Mouse (Mus musculus): ENCODE results near the gene Tbc1d24. TPM values are rescaled to one million over a fixed set of nuclear protein-coding genes. Genes with fewer than 3 reads are reported as not detected.
"Not testable (repeated sequence)": the region's sequence is repeated elsewhere in the genome, so short reads cannot be mapped to it uniquely, and the experiment has no call there.

Gene Tbc1d24
- polyA plus RNA-seq, 1 experiment, result 1.1 TPM

DNA sequence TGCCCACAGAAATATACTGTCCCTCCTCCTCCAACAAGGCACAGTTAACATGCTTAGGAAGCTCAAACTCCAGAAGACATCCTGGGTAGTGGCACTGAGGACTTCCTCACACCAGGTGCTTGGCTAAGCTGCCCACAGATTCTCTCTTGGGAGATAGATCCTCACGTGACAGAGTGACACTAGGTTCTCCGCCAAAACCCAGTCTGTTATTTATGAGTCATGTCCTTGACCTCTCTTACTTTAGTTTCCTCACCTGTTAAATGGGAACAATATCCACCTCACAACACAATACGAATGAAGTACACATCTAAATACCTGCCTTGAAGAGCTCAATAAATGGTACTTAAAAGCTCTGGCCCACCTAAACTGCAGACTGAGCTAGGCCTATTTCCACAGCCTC, 66.1 kb downstream of the Tbc1d24 start:
- Histone ChIP-seq H3K27me3 (replicated peaks) (no peaks in the 10 kb centered on the region), H3K36me3 (replicated peaks; ENCODE audit: low read length) (peaks cover 19% of the 10 kb centered on the region), H3K9me3 (no peaks in the 10 kb centered on the region), H3K4me3 (replicated peaks) (no peak overlapping the region), H3K4me1 (peaks cover 67% of the 10 kb centered on the region)
- TF ChIP-seq GATA1 (IDR thresholded peaks at IDR 0.05; ENCODE audit: borderline replicate concordance, low read length) (no peak), FLI1 (IDR thresholded peaks at IDR 0.05; ENCODE audit: low read length) (no peak)

DNA sequence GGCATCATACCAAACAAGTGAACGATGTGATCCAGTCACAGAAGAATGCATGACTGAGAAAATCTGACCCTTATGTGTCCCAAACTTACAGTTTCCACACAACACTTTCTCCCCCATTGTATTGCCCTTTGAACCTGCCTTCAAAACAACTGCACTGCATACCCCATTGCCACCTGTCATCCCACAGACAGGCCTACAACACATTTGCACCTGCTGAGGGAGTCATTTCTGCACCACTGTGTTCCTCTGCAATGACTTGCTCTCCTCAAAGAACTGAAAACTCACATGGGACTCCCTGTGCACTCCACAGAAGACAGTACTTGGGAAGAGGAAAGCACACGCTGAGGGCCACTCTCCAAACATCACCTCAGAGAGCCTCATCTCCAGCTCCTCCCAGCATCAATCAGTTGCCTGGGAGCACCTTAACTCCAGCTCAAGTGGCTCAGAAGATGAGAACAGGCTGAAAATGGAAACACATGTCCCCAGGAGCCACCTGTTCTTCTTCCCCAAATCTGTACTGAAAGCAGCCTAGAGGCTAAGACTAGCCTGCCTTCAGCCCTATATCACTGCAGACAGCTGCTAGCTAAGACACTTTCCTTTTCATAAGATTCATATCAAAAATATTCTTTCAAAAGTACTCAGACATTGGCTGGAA, 68.0 kb downstream of the Tbc1d24 start:
- Histone ChIP-seq H3K9me3 (no peaks in the 10 kb centered on the region), H3K36me3 (replicated peaks; ENCODE audit: low read length) (peaks cover 26% of the 10 kb centered on the region), H3K4me1 (peaks cover 69% of the 10 kb centered on the region), H3K27me3 (replicated peaks) (no peaks in the 10 kb centered on the region), H3K4me3 (replicated peaks) (no peak overlapping the region)
- TF ChIP-seq FLI1 (IDR thresholded peaks at IDR 0.05; ENCODE audit: low read length) (no peak), GATA1 (IDR thresholded peaks at IDR 0.05; ENCODE audit: borderline replicate concordance, low read length) (no peak)

DNA sequence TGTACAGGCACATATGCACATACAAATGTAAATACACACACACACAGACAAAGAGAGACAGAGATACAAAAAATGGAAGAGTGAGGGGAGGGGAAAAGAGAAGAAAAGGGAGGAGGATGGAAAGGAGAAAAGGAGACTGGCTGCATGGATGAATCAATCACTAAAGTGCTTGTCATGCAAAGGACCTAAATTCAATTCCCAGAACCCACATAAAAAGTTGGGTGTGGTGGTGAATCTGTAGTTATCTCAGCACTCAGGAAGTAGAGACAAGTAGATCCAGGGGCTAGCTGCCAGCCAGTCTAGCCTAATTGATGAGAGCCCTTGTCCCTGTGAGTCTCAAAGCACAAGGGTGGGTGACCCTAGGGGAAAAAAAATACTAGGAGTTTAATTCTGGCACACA, 71.3 kb downstream of the Tbc1d24 start:
- no peaks in the 10 kb centered on the region for H3K9me3 ChIP-seq
- no peaks in the 10 kb centered on the region for H3K27me3 ChIP-seq (replicated peaks)
- no peak for TF ChIP-seq FLI1 (IDR thresholded peaks at IDR 0.05; ENCODE audit: low read length)
- no peak for TF ChIP-seq GATA1 (IDR thresholded peaks at IDR 0.05; ENCODE audit: borderline replicate concordance, low read length)
- H3K4me1 ChIP-seq, result peaks cover 73% of the 10 kb centered on the region
- H3K36me3 ChIP-seq (replicated peaks; ENCODE audit: low read length), result peaks cover 24% of the 10 kb centered on the region
- no peak overlapping the region for H3K4me3 ChIP-seq (replicated peaks)

DNA sequence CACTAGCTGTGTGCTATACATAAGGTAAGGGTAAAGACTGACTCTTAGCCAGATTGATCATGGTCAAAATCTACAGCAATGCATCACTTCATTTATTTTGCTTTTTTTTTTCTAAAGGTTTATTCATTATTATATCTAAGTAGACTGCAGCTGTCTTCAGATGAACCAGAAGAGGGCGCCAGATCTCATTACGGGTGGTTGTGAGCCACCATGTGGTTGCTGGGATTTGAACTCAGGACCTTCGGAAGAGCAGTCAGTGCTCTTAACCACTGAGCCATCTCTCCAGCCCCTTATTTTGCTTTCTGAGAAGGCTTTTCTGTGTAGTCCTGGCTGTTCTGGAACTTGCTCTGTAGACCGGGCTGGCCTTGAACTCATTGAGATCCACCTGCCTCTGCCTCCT, 72.4 kb downstream of the Tbc1d24 start:
- H3K27me3 ChIP-seq (replicated peaks); H3K4me3 ChIP-seq (replicated peaks); H3K9me3 ChIP-seq: not testable (repeated sequence)
- Histone ChIP-seq H3K4me1 (peaks cover 68% of the 10 kb centered on the region), H3K36me3 (replicated peaks; ENCODE audit: low read length) (peaks cover 18% of the 10 kb centered on the region)

DNA sequence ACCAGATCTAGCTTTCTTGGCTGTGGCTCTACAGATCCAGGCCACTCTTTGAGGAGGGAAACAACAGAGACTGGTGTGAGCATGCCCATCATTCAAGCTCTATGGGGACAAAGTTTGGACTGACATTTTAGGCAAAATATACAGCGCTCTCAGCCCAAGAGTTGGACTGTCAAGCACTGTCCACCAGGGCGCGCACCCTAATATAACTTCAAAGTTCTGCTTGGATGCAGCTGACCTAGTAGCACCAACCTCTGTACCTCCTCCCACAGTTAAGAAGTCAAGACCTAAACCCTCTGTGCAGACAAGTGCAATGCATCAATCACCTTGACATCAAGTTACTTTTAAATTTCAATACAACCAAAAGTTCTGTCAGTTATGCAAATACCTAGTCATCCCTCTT, 73.8 kb downstream of the Tbc1d24 start:
- TF ChIP-seq GATA1 (IDR thresholded peaks at IDR 0.05; ENCODE audit: borderline replicate concordance, low read length) (no peak), FLI1 (IDR thresholded peaks at IDR 0.05; ENCODE audit: low read length) (no peak)
- no peaks in the 10 kb centered on the region for H3K9me3 ChIP-seq
- H3K27me3 ChIP-seq (replicated peaks), result no peaks in the 10 kb centered on the region
- H3K36me3 ChIP-seq (replicated peaks; ENCODE audit: low read length), result peaks cover 14% of the 10 kb centered on the region
- H3K4me1 ChIP-seq, result peaks cover 67% of the 10 kb centered on the region
- H3K4me3 ChIP-seq (replicated peaks), result no peak overlapping the region

DNA sequence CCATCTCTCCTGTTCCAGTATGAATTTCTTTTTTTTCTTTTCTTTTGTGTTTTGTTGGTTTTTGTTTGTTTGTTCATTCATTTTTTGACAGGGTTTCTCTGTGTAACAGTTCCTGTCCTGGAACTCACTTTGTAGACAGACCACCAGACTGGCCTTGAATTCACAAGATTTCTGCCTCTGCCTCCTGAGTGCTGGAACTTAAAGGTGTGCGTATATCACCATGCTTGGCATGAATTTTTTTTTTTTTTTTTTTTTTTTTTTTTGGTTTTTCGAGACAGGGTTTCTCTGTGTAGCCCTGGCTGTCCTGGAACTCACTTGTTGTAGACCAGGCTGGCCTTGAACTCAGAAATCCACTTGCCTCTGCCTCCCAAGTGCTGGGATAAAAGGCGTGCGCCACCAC, 76.1 kb downstream of the Tbc1d24 start:
- Histone ChIP-seq H3K36me3 (replicated peaks; ENCODE audit: low read length) (peaks cover 13% of the 10 kb centered on the region), H3K4me1 (peaks cover 68% of the 10 kb centered on the region)
- not testable (repeated sequence) for H3K27me3 ChIP-seq (replicated peaks); H3K9me3 ChIP-seq; H3K4me3 ChIP-seq (replicated peaks)

DNA sequence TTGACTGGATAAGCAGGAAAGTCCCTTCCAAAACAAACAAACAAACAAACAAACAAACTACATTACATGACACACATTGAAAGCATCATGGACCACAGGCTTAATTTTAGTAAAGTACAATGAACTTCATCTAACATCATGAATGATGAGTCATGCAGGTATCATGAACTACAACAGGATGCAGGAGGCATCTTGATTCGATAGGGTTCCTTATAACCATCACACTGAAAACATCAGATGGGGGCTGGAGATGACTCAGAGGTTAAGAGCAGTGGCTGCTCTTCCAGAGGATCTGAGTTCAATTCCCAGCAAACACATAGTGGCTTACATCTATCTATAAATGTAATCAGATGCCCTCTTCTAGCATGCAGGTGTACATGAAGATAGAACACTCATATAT, 77.8 kb downstream of the Tbc1d24 start:
- no peaks in the 10 kb centered on the region for H3K9me3 ChIP-seq
- peaks cover 13% of the 10 kb centered on the region for H3K36me3 ChIP-seq (replicated peaks; ENCODE audit: low read length)
- peaks cover 60% of the 10 kb centered on the region for H3K4me1 ChIP-seq
- H3K4me3 ChIP-seq (replicated peaks), result no peak overlapping the region
- H3K27me3 ChIP-seq (replicated peaks), result no peaks in the 10 kb centered on the region
- TF ChIP-seq FLI1 (IDR thresholded peaks at IDR 0.05; ENCODE audit: low read length) (no peak), GATA1 (IDR thresholded peaks at IDR 0.05; ENCODE audit: borderline replicate concordance, low read length) (no peak)

DNA sequence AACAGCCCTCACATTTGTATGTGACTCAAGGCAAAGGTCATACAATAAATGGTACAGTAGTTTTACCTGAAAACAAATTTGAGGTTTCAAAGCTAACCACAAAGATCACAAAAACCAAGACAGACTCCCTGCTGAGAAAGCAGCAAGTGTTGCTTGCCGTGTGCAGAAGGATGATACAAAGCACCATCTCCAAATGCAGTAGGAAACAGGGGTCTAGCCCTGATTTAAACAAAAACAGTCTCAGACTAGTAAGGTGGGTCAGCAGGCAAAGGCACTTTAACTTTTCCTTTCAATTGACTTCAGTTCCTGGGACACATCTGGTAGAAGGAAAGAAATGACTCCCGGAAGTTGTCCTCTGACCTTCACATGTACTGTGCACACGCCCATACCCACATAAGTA, 78.6 kb downstream of the Tbc1d24 start:
- H3K36me3 ChIP-seq (replicated peaks; ENCODE audit: low read length), result peaks cover 19% of the 10 kb centered on the region
- H3K27me3 ChIP-seq (replicated peaks), result no peaks in the 10 kb centered on the region
- TF ChIP-seq FLI1 (IDR thresholded peaks at IDR 0.05; ENCODE audit: low read length), result no peak
- no peak for TF ChIP-seq GATA1 (IDR thresholded peaks at IDR 0.05; ENCODE audit: borderline replicate concordance, low read length)
- H3K9me3 ChIP-seq, result no peaks in the 10 kb centered on the region
- H3K4me1 ChIP-seq, result peaks cover 58% of the 10 kb centered on the region
- no peak overlapping the region for H3K4me3 ChIP-seq (replicated peaks)

Other genes starting within 250 kb of the Tbc1d24 start
- 0.09 TPM in 1 of 2 replicates, not detected in the other for gene Prss30, start 225.0 kb downstream of the Tbc1d24 start, polyA plus RNA-seq (2012; ENCODE audit: insufficient read depth, low replicate concordance)
- 2.3 and 9.3 TPM in 2 replicates for gene Prss22, start 207.5 kb downstream of the Tbc1d24 start, polyA plus RNA-seq (2012; ENCODE audit: insufficient read depth, low replicate concordance)
- not detected in 2 replicates for gene Prss27, start 167.4 kb downstream of the Tbc1d24 start, polyA plus RNA-seq (2012; ENCODE audit: insufficient read depth, low replicate concordance)
- gene Kctd5, start 132.1 kb downstream of the Tbc1d24 start, polyA plus RNA-seq (2012; ENCODE audit: insufficient read depth, low replicate concordance), result 5.6 and 38.5 TPM in 2 replicates
- gene Pdpk1, start 54.6 kb downstream of the Tbc1d24 start, polyA plus RNA-seq (2012; ENCODE audit: insufficient read depth, low replicate concordance), result 11.7 and 45.6 TPM in 2 replicates
- 68.6 and 109 TPM in 2 replicates for gene Amdhd2, start 41.8 kb downstream of the Tbc1d24 start, polyA plus RNA-seq (2012; ENCODE audit: insufficient read depth, low replicate concordance)
- gene Atp6v0c, start 35.9 kb downstream of the Tbc1d24 start, polyA plus RNA-seq (2012; ENCODE audit: insufficient read depth, low replicate concordance), result 252 and 695 TPM in 2 replicates
- gene Ntn3, start 4.0 kb upstream of the Tbc1d24 start, polyA plus RNA-seq (2012; ENCODE audit: insufficient read depth, low replicate concordance), result 0.25 TPM in 1 of 2 replicates, not detected in the other
- gene Tedc2, start 15.3 kb upstream of the Tbc1d24 start, polyA plus RNA-seq (2012; ENCODE audit: insufficient read depth, low replicate concordance), result 7.4 and 13.2 TPM in 2 replicates
- gene Ccnf, start 45.9 kb upstream of the Tbc1d24 start, polyA plus RNA-seq (2012; ENCODE audit: insufficient read depth, low replicate concordance), result 14.9 and 32.9 TPM in 2 replicates
- not detected in 2 replicates for gene Abca17, start 145.5 kb upstream of the Tbc1d24 start, polyA plus RNA-seq (2012; ENCODE audit: insufficient read depth, low replicate concordance)
- 1.9 and 7.6 TPM in 2 replicates for gene Abca3, start 146.4 kb upstream of the Tbc1d24 start, polyA plus RNA-seq (2012; ENCODE audit: insufficient read depth, low replicate concordance)
- gene Rnps1, start 209.0 kb upstream of the Tbc1d24 start, polyA plus RNA-seq (2012; ENCODE audit: insufficient read depth, low replicate concordance), result 183 and 234 TPM in 2 replicates
- 11.7 and 67.7 TPM in 2 replicates for gene Eci1, start 221.1 kb upstream of the Tbc1d24 start, polyA plus RNA-seq (2012; ENCODE audit: insufficient read depth, low replicate concordance)
- gene Dnase1l2, start 237.5 kb upstream of the Tbc1d24 start, polyA plus RNA-seq (2012; ENCODE audit: insufficient read depth, low replicate concordance), result not detected in 2 replicates

Data from megakaryocyte, embryonic 14.5 days (primary cell).